Mouse (Mus musculus): Measurements from ENCODE around the gene Prpf3. TPM values are rescaled to one million over a fixed set of nuclear protein-coding genes. Genes with fewer than 3 reads are reported as not detected.
"Not testable (repeated sequence)": the region's sequence is repeated elsewhere in the genome, so short reads cannot be mapped to it uniquely, and the experiment has no call there.

Prpf3 gene
- polyA plus RNA-seq, 1 experiment from 2014 or later, result 68.4 TPM

DNA sequence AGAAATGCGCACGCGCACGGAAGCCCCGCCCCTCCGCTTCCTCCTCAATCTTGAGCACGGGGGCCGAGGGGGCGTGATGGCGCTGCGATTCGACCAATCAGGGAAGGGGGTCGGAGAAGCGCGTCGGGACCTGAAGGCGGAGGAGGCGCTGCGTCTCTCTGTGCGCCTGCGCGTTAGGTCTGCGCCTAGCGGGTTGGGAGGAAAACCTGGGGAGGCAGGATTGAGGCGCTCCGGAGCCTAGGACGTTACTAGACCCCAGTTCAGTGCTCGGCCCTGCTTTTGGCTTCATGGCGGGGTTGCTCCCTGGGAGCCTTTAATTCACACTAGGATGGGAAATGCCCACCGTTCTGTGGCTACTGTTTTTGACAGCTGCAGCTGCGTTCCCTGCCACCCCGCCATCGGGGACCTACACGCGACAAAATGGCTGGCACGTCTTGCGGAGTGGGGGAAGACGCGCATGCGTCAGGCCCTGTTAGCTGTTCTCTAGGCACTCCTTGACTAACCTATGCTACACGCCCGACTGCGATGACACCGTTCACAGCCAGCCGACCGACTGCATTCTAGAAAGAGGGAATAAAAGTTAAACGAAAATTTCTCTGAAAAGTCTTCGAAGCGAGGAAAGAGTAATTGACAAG lies 36.2 kb downstream of the Prpf3 start:
- no peaks in the 10 kb centered on the region; the same call in 1 of the 2 replicates for H3K36me3 ChIP-seq (ENCODE audit: control insufficient read depth, insufficient read depth, low read length)
- H3K9ac ChIP-seq (ENCODE audit: low read depth, low read length), result peak overlapping the region; percentile 87
- H3K4me3 ChIP-seq (ENCODE audit: low read depth, low read length), result peak overlapping the region; percentile 89
- H3K9me3 ChIP-seq (ENCODE audit: control insufficient read depth, low read length), result no peaks in the 10 kb centered on the region
- ATAC-seq (replicated peaks; ENCODE audit: low FRiP score) (peak; percentile 94), DNase-seq (ENCODE audit: low spot score) (peak; percentile 99)
- H3K27me3 ChIP-seq (replicated peaks; ENCODE audit: control insufficient read depth, insufficient read depth, low read length), result no peaks in the 10 kb centered on the region
- H3K4me2 ChIP-seq, result peak overlapping the region; percentile 72
- H3K4me1 ChIP-seq (replicated peaks; ENCODE audit: control insufficient read depth, insufficient read depth, low read length), result peaks cover 15% of the 10 kb centered on the region
- WGBS, result under 1% methylated on average over 49 of the region's 49 CpGs
- peak overlapping the region; percentile 100 for H3K27ac ChIP-seq (ENCODE audit: low read depth, low read length)

DNA sequence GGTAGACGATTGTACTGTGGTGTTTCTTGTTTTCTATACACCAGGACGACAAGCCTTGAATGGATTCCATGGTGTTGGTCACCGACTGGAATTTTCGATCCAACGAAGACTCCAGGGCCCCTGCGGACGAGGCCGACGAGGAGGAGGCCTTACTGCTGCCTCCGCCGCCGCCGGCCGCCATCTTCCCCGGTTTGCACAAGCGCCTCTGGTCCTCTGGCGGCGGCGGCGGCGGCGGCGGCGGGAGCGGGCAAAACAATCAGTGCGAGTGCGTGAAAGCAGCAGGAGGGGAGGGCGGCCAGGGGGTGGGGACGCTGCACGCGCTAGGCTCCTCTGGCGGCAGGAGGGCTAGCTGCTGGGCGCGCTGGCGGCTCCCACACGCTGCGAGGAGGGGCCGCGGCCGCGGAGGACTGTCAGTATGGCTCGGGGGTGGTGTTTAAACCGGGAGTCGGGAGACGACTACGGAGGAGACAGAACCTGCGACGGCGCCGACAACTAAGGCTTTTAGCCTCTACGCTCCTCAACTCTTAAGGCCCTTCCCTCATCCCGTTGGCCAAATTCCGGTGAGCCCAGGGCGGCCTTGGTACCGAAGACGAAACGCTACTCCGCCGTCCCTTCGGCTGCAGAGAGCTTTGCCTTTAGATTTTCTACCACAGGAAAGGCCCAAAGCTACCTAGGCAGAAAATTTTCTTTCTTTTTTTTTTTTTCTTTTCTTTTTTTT lies 37.0 kb downstream of the Prpf3 start, which contains the start of gene Rprd2:
Gene Rprd2 (minus strand): TSS at position 293 of the 718 bp plus-strand sequence.
- H3K27me3 ChIP-seq (replicated peaks; ENCODE audit: control insufficient read depth, insufficient read depth, low read length), result no peaks in the 10 kb centered on the region
- peak within 1 kb of the TSS; percentile 78 for H3K4me2 ChIP-seq
- WGBS, result 0% methylated on average over 60 of the region's 60 CpGs
- H3K36me3 ChIP-seq (ENCODE audit: control insufficient read depth, insufficient read depth, low read length), result no peaks in the 10 kb centered on the region; the same call in 1 of the 2 replicates
- peak within 1 kb of the TSS; percentile 89 for H3K4me3 ChIP-seq (ENCODE audit: low read depth, low read length)
- DNase-seq (ENCODE audit: low spot score) (peak; percentile 87), ATAC-seq (replicated peaks; ENCODE audit: low FRiP score) (peak; percentile 43)
- no peaks in the 10 kb centered on the region for H3K9me3 ChIP-seq (ENCODE audit: control insufficient read depth, low read length)
- peak within 1 kb of the TSS; percentile 100 for H3K27ac ChIP-seq (ENCODE audit: low read depth, low read length)
- H3K4me1 ChIP-seq (replicated peaks; ENCODE audit: control insufficient read depth, insufficient read depth, low read length), result peaks cover 15% of the 10 kb centered on the region
- peak within 1 kb of the TSS; percentile 99 for H3K9ac ChIP-seq (ENCODE audit: low read depth, low read length)

DNA sequence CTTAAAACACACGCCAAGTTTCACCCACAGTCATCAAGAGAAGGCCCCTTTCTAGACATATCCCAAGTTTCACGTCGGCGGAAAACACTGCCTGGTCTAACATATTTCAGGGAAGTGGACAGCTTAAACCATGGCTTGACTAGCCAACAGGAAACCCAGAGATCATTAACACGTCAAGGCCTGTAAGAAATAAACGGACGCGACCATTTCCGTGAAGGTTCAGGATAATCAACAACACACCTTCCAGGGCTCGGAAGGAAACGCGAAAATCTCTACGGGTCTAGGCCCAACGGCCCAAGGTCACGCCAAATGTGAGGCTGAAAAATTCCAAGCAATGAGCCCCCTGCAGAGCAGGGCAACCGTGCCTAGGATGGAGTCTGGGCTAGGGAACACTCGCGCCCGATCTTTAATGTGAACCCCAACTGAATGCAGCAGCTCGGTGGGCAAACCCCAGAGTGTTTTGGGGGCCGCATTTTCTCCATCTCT lies 37.6 kb downstream of the Prpf3 start:
- Histone ChIP-seq H3K9me3 (ENCODE audit: control insufficient read depth, low read length) (no peaks in the 10 kb centered on the region), H3K4me3 (ENCODE audit: low read depth, low read length) (peak overlapping the region; percentile 89), H3K27me3 (replicated peaks; ENCODE audit: control insufficient read depth, insufficient read depth, low read length) (no peaks in the 10 kb centered on the region), H3K4me1 (replicated peaks; ENCODE audit: control insufficient read depth, insufficient read depth, low read length) (peaks cover 15% of the 10 kb centered on the region), H3K36me3 (ENCODE audit: control insufficient read depth, insufficient read depth, low read length) (no peaks in the 10 kb centered on the region; the same call in 1 of the 2 replicates), H3K4me2 (peak overlapping the region; percentile 78), H3K9ac (ENCODE audit: low read depth, low read length) (peak overlapping the region; percentile 99), H3K27ac (ENCODE audit: low read depth, low read length) (peak overlapping the region; percentile 100)
- ATAC-seq (replicated peaks; ENCODE audit: low FRiP score) (no peak), DNase-seq (ENCODE audit: low spot score) (peak; percentile 63)
- under 1% methylated on average over 21 of the region's 21 CpGs for WGBS

DNA sequence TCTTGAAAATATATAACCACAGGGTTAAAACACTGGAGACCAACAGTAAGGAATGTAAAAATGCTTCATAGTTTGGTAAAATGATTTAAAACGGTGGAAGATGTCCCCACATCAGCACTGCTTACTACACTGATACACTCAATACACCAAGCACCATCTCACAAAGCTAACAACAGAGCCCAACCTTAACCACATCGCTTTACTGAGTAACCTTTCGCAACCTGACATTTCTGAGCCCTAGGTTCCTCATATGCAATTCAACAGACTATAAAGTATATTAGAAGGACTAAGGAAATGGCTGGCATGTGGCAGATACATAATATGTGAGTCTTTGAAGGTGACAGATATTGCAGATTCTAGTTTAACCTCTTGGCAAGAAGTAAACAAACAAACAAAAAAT lies 39.0 kb downstream of the Prpf3 start:
- Histone ChIP-seq H3K9ac (ENCODE audit: low read depth, low read length) (0 out of 2 replicates have a peak overlapping the region, but pooled peaks have one; percentile 25), H3K27me3 (replicated peaks; ENCODE audit: control insufficient read depth, insufficient read depth, low read length) (no peaks in the 10 kb centered on the region), H3K27ac (ENCODE audit: low read depth, low read length) (no peak overlapping the region), H3K4me2 (peak overlapping the region; percentile 78), H3K4me3 (ENCODE audit: low read depth, low read length) (peak overlapping the region; percentile 29; the same call in 1 of the 2 replicates), H3K9me3 (ENCODE audit: control insufficient read depth, low read length) (no peaks in the 10 kb centered on the region), H3K4me1 (replicated peaks; ENCODE audit: control insufficient read depth, insufficient read depth, low read length) (peaks cover 15% of the 10 kb centered on the region), H3K36me3 (ENCODE audit: control insufficient read depth, insufficient read depth, low read length) (no peaks in the 10 kb centered on the region; the same call in 1 of the 2 replicates)
- 80% methylated on average over 3 of the region's 3 CpGs for WGBS
- no peak for ATAC-seq (replicated peaks; ENCODE audit: low FRiP score)
- no peak for DNase-seq (ENCODE audit: low spot score)

DNA sequence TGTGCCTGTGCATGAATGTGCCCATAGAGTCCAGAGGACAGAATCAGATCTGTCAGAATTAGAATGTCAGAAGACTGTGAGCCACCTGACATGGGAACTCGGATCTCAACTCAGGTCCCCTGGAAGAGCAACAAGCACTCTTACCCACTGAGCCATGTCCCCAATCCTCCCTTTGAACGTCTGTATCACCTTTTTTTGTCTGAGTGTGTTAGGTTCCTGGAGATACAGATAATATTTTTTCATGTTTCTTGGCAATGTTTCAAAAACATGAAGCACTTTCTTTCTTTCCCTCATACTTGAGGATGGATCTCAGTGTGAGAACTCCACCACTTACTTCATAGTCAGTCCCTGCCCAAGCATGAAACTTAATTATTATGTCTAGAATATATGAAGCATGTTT lies 47.3 kb downstream of the Prpf3 start:
- 62% methylated on average over 2 of the region's 2 CpGs for WGBS
- Histone ChIP-seq H3K9ac (ENCODE audit: low read depth, low read length) (no peak overlapping the region), H3K4me3 (ENCODE audit: low read depth, low read length) (no peak overlapping the region), H3K27ac (ENCODE audit: low read depth, low read length) (no peak overlapping the region), H3K27me3 (replicated peaks; ENCODE audit: control insufficient read depth, insufficient read depth, low read length) (no peaks in the 10 kb centered on the region), H3K4me1 (replicated peaks; ENCODE audit: control insufficient read depth, insufficient read depth, low read length) (peaks cover 8% of the 10 kb centered on the region), H3K4me2 (no peak overlapping the region), H3K36me3 (ENCODE audit: control insufficient read depth, insufficient read depth, low read length) (peaks cover 10% of the 10 kb centered on the region), H3K9me3 (ENCODE audit: control insufficient read depth, low read length) (no peaks in the 10 kb centered on the region)
- DNase-seq (ENCODE audit: low spot score) (no peak), ATAC-seq (replicated peaks; ENCODE audit: low FRiP score) (no peak)

DNA sequence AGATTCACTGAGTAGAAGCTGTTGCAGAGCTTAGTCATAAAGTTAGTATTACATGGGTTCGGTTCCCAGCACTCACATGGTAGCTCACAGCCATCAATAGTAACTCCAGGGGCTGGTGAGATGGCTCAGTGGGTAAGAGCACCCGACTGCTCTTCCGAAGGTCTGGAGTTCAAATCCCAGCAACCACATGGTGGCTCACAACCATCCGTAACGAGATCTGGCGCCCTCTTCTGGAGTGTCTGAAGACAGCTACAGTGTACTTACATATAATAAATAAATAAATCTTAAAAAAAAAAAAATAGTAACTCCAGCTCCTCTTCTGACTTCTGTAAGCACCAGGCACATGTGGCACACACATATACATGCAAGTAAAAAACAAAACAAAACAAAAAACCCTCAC lies 48.1 kb downstream of the Prpf3 start:
- peaks cover 11% of the 10 kb centered on the region for H3K4me1 ChIP-seq (replicated peaks; ENCODE audit: control insufficient read depth, insufficient read depth, low read length)
- WGBS, result 95% methylated on average over 3 of the region's 6 CpGs
- not testable (repeated sequence) for ATAC-seq (replicated peaks; ENCODE audit: low FRiP score)

DNA sequence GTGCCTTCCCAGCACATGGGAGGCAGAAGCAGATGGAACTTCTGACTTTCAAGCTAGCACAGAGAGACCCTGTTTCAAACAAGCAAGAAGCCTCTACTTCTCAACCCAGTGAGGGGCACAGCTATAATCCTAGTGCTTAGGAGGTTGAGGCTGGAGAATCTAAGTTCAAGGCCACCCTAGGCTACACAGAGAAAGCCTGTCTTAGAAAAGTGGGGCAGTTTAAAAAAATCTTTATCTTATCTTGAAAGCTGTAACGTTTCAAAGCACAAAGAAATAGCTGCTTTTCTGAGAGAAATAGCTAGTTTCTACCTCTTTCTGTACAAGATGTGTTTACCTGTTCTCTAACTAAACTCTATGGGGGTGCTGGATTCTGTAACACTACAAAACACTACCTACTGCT lies 49.0 kb downstream of the Prpf3 start:
- peaks cover 10% of the 10 kb centered on the region for H3K36me3 ChIP-seq (ENCODE audit: control insufficient read depth, insufficient read depth, low read length)
- no peaks in the 10 kb centered on the region for H3K27me3 ChIP-seq (replicated peaks; ENCODE audit: control insufficient read depth, insufficient read depth, low read length)
- peaks cover 11% of the 10 kb centered on the region for H3K4me1 ChIP-seq (replicated peaks; ENCODE audit: control insufficient read depth, insufficient read depth, low read length)
- DNase-seq (ENCODE audit: low spot score) (no peak), ATAC-seq (replicated peaks; ENCODE audit: low FRiP score) (no peak)
- H3K4me2 ChIP-seq, result no peak overlapping the region
- H3K9ac ChIP-seq (ENCODE audit: low read depth, low read length), result no peak overlapping the region
- no peaks in the 10 kb centered on the region for H3K9me3 ChIP-seq (ENCODE audit: control insufficient read depth, low read length)
- 36% methylated on average over 1 of the region's 1 CpGs for WGBS
- H3K4me3 ChIP-seq (ENCODE audit: low read depth, low read length), result no peak overlapping the region
- H3K27ac ChIP-seq (ENCODE audit: low read depth, low read length), result no peak overlapping the region

More for the DNA sequence above, 48.1 kb downstream of the Prpf3 start:
- H3K9me3 ChIP-seq (ENCODE audit: control insufficient read depth, low read length); H3K27me3 ChIP-seq (replicated peaks; ENCODE audit: control insufficient read depth, insufficient read depth, low read length); DNase-seq (ENCODE audit: low spot score); H3K4me2 ChIP-seq; H3K9ac ChIP-seq (ENCODE audit: low read depth, low read length); H3K4me3 ChIP-seq (ENCODE audit: low read depth, low read length); H3K27ac ChIP-seq (ENCODE audit: low read depth, low read length): not testable (repeated sequence)
- peaks cover 10% of the 10 kb centered on the region for H3K36me3 ChIP-seq (ENCODE audit: control insufficient read depth, insufficient read depth, low read length)

DNA sequence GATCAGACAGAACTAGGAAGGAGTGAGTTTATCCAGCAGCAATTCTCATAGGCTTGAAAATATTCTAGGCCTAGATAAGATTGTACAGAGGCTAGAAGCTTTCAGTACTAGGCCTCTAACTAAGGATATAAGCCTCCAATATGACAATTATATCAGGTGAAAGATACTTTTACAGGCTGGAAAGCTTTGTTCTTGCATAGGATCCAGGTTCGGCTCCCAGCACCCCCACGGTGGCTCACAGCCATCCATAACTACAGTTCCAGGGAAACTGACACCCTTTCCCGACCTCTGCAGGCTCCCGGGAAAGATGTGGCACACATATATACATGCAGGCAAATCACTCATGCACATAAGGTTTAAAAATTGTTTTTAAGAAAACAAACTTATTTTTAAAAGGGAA lies 51.8 kb downstream of the Prpf3 start:
- H3K9me3 ChIP-seq (ENCODE audit: control insufficient read depth, low read length), result no peaks in the 10 kb centered on the region
- DNase-seq (ENCODE audit: low spot score) (peak; percentile 12), ATAC-seq (replicated peaks; ENCODE audit: low FRiP score) (no peak)
- no peaks in the 10 kb centered on the region for H3K27me3 ChIP-seq (replicated peaks; ENCODE audit: control insufficient read depth, insufficient read depth, low read length)
- no peak overlapping the region for H3K9ac ChIP-seq (ENCODE audit: low read depth, low read length)
- H3K36me3 ChIP-seq (ENCODE audit: control insufficient read depth, insufficient read depth, low read length), result peaks cover 10% of the 10 kb centered on the region
- no peak overlapping the region for H3K27ac ChIP-seq (ENCODE audit: low read depth, low read length)
- WGBS, result 92% methylated on average over 4 of the region's 4 CpGs
- H3K4me1 ChIP-seq (replicated peaks; ENCODE audit: control insufficient read depth, insufficient read depth, low read length), result peaks cover 5% of the 10 kb centered on the region
- no peak overlapping the region for H3K4me2 ChIP-seq
- H3K4me3 ChIP-seq (ENCODE audit: low read depth, low read length), result no peak overlapping the region

All from liver, embryonic 11.5 days (tissue).